Mouse (Mus musculus) megakaryocyte, embryonic 14.5 days (primary cell): ENCODE measurements around the gene Dchs1.

Source experiments
- FLI1 ChIP-seq: IDR thresholded peaks from 2 replicates; pipeline ENCODE4 v1.6.1; 2012; ENCODE audit warnings: low read length, inconsistent platforms, mixed read lengths
- GATA1 ChIP-seq: IDR thresholded peaks from 3 replicates; pipeline ENCODE4 v1.6.1; 2012; ENCODE audit warnings: mixed read lengths, low read length, inconsistent platforms, borderline replicate concordance

- TF ChIP-seq GATA1 (no peak), FLI1 (no peak)
Observed at GRCm38 (mm10) chr7:105752716-105753115, 34.7 kb downstream of the Dchs1 start.
